Mouse (Mus musculus): ENCODE measurements around the gene Zfp973. TPM values are rescaled to one million over a fixed set of nuclear protein-coding genes. Genes with fewer than 3 reads are reported as not detected.
"Not testable (repeated sequence)": the region's sequence is repeated elsewhere in the genome, so short reads cannot be mapped to it uniquely, and the experiment has no call there.

Zfp973 gene
- total RNA-seq (2014; rRNA removed) (7.5 and 11.6 TPM in 2 replicates), polyA plus RNA-seq (2015; fragmentation: Nextera tagmentation; extraction: Ambion mirVana) (9.4 and 11.2 TPM in 2 replicates)

DNA sequence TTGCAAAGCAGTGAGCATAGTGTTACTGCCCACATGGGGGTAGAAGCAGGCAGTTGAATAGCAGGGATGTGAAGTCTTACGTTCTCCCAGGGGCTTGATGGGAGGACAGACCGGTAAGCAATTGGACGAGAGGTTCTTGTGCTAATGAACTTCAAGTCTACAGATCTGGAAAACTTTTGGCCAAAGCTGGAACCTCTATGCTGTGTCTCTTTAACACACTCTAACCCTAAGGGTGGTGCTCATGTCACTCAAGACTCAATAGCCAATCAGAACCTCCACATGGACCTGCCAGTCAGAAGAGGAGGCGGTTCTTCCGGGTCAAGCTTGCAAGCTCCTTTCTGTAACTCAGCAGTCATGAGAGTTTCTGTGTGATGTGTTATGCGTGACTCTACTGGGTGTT lies at the start of gene Zfp973:
Gene Zfp973, plus strand, starts transcription at position 301 of the 400 bp plus-strand sequence.
- not testable (repeated sequence) for H3K36me3 ChIP-seq (ENCODE audit: insufficient read depth, low read length); H3K9ac ChIP-seq (replicated peaks; ENCODE audit: low read length, poor library complexity, severe bottlenecking); H3K27ac ChIP-seq (ENCODE audit: low read depth, low read length); H3K9me3 ChIP-seq (ENCODE audit: low read length); H3K4me2 ChIP-seq (ENCODE audit: low read depth, low read length, poor library complexity, severe bottlenecking); H3K27me3 ChIP-seq (ENCODE audit: insufficient read depth, low read length); H3K4me3 ChIP-seq (ENCODE audit: low read depth, low read length); DNase-seq (ENCODE audit: low spot score); H3K4me1 ChIP-seq (ENCODE audit: insufficient read depth, low read length); ATAC-seq (ENCODE audit: low FRiP score)
- WGBS, result no CpG with 5 or more reads among the region's 6 CpGs

DNA sequence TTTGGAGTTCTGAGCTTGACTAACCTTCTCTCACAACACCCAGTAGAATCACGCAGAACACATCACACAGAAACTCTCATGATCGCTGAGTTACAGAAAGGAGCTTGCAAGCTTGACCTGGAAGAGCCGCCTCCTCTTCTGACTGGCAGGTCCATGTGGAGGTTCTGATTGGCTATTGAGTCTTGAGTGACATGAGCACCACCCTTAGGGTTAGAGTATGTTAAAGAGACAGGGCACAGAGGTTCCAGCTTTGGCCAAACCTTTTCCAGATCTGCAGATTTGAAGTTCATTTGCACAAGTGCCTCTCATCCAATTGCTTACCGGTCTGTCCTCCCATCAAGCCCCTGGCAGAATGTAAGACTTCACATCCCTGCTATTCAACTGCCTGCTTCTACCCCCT lies 34.1 kb upstream of the Zfp973 start, which contains the start of gene Gm14308:
Gene Gm14308, minus strand, starts transcription at position 101 of the 400 bp plus-strand sequence.
- not testable (repeated sequence) for ATAC-seq (ENCODE audit: low FRiP score); H3K9me3 ChIP-seq (ENCODE audit: low read length); H3K4me3 ChIP-seq (ENCODE audit: low read depth, low read length); H3K27ac ChIP-seq (ENCODE audit: low read depth, low read length); H3K4me1 ChIP-seq (ENCODE audit: insufficient read depth, low read length); H3K27me3 ChIP-seq (ENCODE audit: insufficient read depth, low read length); H3K4me2 ChIP-seq (ENCODE audit: low read depth, low read length, poor library complexity, severe bottlenecking); H3K9ac ChIP-seq (replicated peaks; ENCODE audit: low read length, poor library complexity, severe bottlenecking); H3K36me3 ChIP-seq (ENCODE audit: insufficient read depth, low read length); DNase-seq (ENCODE audit: low spot score)
- WGBS, result no CpG with 5 or more reads among the region's 4 CpGs

DNA sequence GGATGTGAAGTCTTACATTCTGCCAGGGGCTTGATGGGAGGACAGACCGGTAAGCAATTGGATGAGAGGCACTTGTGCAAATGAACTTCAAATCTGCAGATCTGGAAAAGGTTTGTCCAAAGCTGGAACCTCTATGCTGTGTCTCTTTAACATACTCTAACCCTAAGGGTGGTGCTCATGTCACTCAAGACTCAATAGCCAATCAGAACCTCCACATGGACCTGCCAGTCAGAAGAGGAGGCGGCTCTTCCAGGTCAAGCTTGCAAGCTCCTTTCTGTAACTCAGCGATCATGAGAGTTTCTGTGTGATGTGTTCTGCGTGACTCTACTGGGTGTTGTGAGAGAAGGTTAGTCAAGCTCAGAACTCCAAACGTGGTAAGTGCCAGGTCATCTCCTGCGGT lies 37.7 kb downstream of the Zfp973 start, which contains the start of gene Gm14305:
Gene Gm14305, plus strand, starts transcription at position 278 of the 400 bp plus-strand sequence.
- H3K27me3 ChIP-seq (ENCODE audit: insufficient read depth, low read length); H3K4me1 ChIP-seq (ENCODE audit: insufficient read depth, low read length); H3K36me3 ChIP-seq (ENCODE audit: insufficient read depth, low read length); DNase-seq (ENCODE audit: low spot score); H3K9ac ChIP-seq (replicated peaks; ENCODE audit: low read length, poor library complexity, severe bottlenecking); H3K9me3 ChIP-seq (ENCODE audit: low read length); H3K27ac ChIP-seq (ENCODE audit: low read depth, low read length); ATAC-seq (ENCODE audit: low FRiP score): not testable (repeated sequence)
- 7% methylated on average over 2 of the region's 6 CpGs for WGBS
- peak within 1 kb of the TSS; percentile 30; the same call in 1 of the 2 replicates for H3K4me2 ChIP-seq (ENCODE audit: low read depth, low read length, poor library complexity, severe bottlenecking)
- peak within 1 kb of the TSS; percentile 37 for H3K4me3 ChIP-seq (ENCODE audit: low read depth, low read length)

Other genes with a start within 250 kb of the Zfp973 start
- 4.9 and 5.2 TPM in 2 replicates for gene Gm14435, start 246.9 kb upstream of the Zfp973 start, total RNA-seq (2014; rRNA removed)
- 11.5 and 13.7 TPM in 2 replicates for gene Gm14435, start 246.9 kb upstream of the Zfp973 start, polyA plus RNA-seq (2015; fragmentation: Nextera tagmentation; extraction: Ambion mirVana)
- 12.3 and 13.3 TPM in 2 replicates for gene Gm14434, start 183.7 kb upstream of the Zfp973 start, total RNA-seq (2014; rRNA removed)
- 24.9 and 26.4 TPM in 2 replicates for gene Gm14434, start 183.7 kb upstream of the Zfp973 start, polyA plus RNA-seq (2015; fragmentation: Nextera tagmentation; extraction: Ambion mirVana)
- gene Zfp967, start 149.5 kb upstream of the Zfp973 start, total RNA-seq (2014; rRNA removed), result not detected in 2 replicates
- gene Zfp967, start 149.5 kb upstream of the Zfp973 start, polyA plus RNA-seq (2015; fragmentation: Nextera tagmentation; extraction: Ambion mirVana), result not detected in 2 replicates
- 8.2 and 14.9 TPM in 2 replicates for gene Gm14308, start 34.2 kb upstream of the Zfp973 start, total RNA-seq (2014; rRNA removed)
- gene Gm14308, start 34.2 kb upstream of the Zfp973 start, polyA plus RNA-seq (2015; fragmentation: Nextera tagmentation; extraction: Ambion mirVana), result 18.4 and 21.1 TPM in 2 replicates
- gene Gm14305, start 37.8 kb downstream of the Zfp973 start, total RNA-seq (2014; rRNA removed), result 30.3 and 39.6 TPM in 2 replicates
- gene Gm14305, start 37.8 kb downstream of the Zfp973 start, polyA plus RNA-seq (2015; fragmentation: Nextera tagmentation; extraction: Ambion mirVana), result 43.0 and 43.4 TPM in 2 replicates
- 9.3 and 11.5 TPM in 2 replicates for gene Gm14295, start 128.1 kb downstream of the Zfp973 start, total RNA-seq (2014; rRNA removed)
- gene Gm14295, start 128.1 kb downstream of the Zfp973 start, polyA plus RNA-seq (2015; fragmentation: Nextera tagmentation; extraction: Ambion mirVana), result 11.2 and 16.6 TPM in 2 replicates
- not detected in 2 replicates for gene Gm14408, start 160.6 kb downstream of the Zfp973 start, total RNA-seq (2014; rRNA removed)
- not detected in 2 replicates for gene Gm14408, start 160.6 kb downstream of the Zfp973 start, polyA plus RNA-seq (2015; fragmentation: Nextera tagmentation; extraction: Ambion mirVana)

All from midbrain, postnatal 0 days (tissue).